Mouse (Mus musculus) kidney, embryonic 14.5 days (tissue): ENCODE measurements around the gene Thap3. TPM values are rescaled to one million over a fixed set of nuclear protein-coding genes. Genes with fewer than 3 reads are reported as not detected.

Experiments used
- ATAC-seq: fragments of 200-750 bp; cut with Nextera tagmentation; 2 replicates; pipeline ENCODE4 v1.8.0; 2017; ENCODE audit warnings: moderate number of reproducible peaks, mild to moderate bottlenecking, moderate TSS enrichment, moderate library complexity; ENCODE audit not compliant: low FRiP score, low TSS enrichment
- H3K27ac ChIP-seq: fragments of 300-500 bp; sonication (generic); 2 replicates; pipeline ENCODE4 v1.5.1; 2014; ENCODE audit warnings: low read depth, mild to moderate bottlenecking, low read length, moderate library complexity, mixed read lengths
- H3K27me3 ChIP-seq: fragments of 300-500 bp; sonication (generic); 2 replicates; pipeline ENCODE4 v1.6.1; 2014; ENCODE audit warnings: mild to moderate bottlenecking, low read length; ENCODE audit not compliant: control insufficient read depth, insufficient read depth
- H3K36me3 ChIP-seq: fragments of 300-500 bp; sonication (generic); 2 replicates; pipeline ENCODE4 v1.6.1; 2014; ENCODE audit warnings: low read length, mixed read lengths; ENCODE audit not compliant: control insufficient read depth, insufficient read depth
- H3K4me1 ChIP-seq: fragments of 300-500 bp; sonication (generic); 2 replicates; pipeline ENCODE4 v1.6.1; 2014; ENCODE audit warnings: low read length, mixed read lengths; ENCODE audit not compliant: control insufficient read depth, insufficient read depth
- H3K4me2 ChIP-seq: fragments of 300-500 bp; sonication (generic); replicated peaks from 2 replicates; pipeline ENCODE4 v1.6.1; 2014; ENCODE audit warnings: low read depth, mild to moderate bottlenecking, low read length
- H3K4me3 ChIP-seq: fragments of 300-500 bp; sonication (generic); 2 replicates; pipeline ENCODE4 v1.5.1; 2014; ENCODE audit warnings: mild to moderate bottlenecking, low read length
- H3K9ac ChIP-seq: fragments of 300-500 bp; sonication (generic); 2 replicates; pipeline ENCODE4 v1.6.1; 2014; ENCODE audit warnings: low read depth, mild to moderate bottlenecking, low read length, moderate library complexity
- H3K9me3 ChIP-seq: fragments of 300-500 bp; sonication (generic); 2 replicates; pipeline ENCODE4 v1.6.1; 2016; ENCODE audit warnings: low read length; ENCODE audit not compliant: control insufficient read depth
- WGBS: fragments of 180-500 bp; shearing (Covaris S2); extraction: QIAGEN DNeasy Blood & Tissue Kit; methylation state at CpG from one replicate; pipeline ENCODE4 v1.1.7; 2014; 5-methylcytosine and 5-hydroxymethylcytosine counted together
- polyA plus RNA-seq: library from polyadenylated mRNA; unstranded; fragments of >200 nt; fragmentation: Nextera tagmentation; extraction: Ambion mirVana; gene quantifications from 2 replicates; pipeline ENCODE4 v1.2.1, GENCODE M21; 2014

Gene Thap3
- polyA plus RNA-seq, 1 experiment from 2014 or later, result 29.2 TPM

- Histone ChIP-seq H3K36me3 (peaks cover 67% of the 10 kb centered on the region), H3K4me2 (no peak overlapping the region), H3K4me3 (no peak overlapping the region), H3K9ac (no peak overlapping the region), H3K27me3 (no peaks in the 10 kb centered on the region), H3K4me1 (peaks cover 13% of the 10 kb centered on the region), H3K9me3 (no peaks in the 10 kb centered on the region), H3K27ac (no peak overlapping the region)
- peak; percentile 46 for ATAC-seq
- 13% methylated on average over 5 of the region's 5 CpGs for WGBS
Measured at GRCm38 (mm10) chr4:151981363-151981762, 7.4 kb downstream of the Thap3 start.

DNA sequence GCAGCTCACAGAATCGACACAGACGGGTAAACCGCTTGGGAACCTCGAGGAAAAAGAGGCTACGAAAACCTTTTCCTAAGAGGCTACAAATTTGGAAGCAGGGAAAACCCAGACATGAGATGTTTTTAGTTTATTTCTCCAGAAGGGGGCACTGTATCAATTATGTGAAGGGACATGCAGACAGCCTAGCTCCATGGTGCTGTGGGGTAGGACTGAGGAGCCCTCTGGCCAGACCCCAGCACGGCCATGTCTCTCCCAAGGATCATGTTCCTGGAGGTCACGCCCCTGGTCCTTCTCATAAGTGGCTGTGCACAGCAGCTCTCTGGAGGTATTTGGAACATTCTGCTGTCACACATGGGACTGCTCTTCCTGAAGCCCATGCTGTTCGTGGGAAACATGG, 8.1 kb downstream of the Thap3 start:
- no peak overlapping the region for H3K27ac ChIP-seq
- WGBS, result 76% methylated on average over 8 of the region's 8 CpGs
- H3K9me3 ChIP-seq, result no peaks in the 10 kb centered on the region

GRCm38 (mm10) chr4:151977748-151978147, 11.0 kb downstream of the Thap3 start:
- ATAC-seq, result no peak
- H3K4me3 ChIP-seq, result no peak overlapping the region
- no peaks in the 10 kb centered on the region for H3K27me3 ChIP-seq
- H3K9me3 ChIP-seq, result no peaks in the 10 kb centered on the region
- H3K27ac ChIP-seq, result no peak overlapping the region
- H3K4me1 ChIP-seq, result no peaks in the 10 kb centered on the region
- peaks cover 84% of the 10 kb centered on the region for H3K36me3 ChIP-seq
- WGBS, result 35% methylated on average over 10 of the region's 10 CpGs
- H3K9ac ChIP-seq, result 0 out of 2 replicates have a peak overlapping the region, but pooled peaks have one; percentile 4
- H3K4me2 ChIP-seq, result no peak overlapping the region

More for the DNA sequence above, 8.1 kb downstream of the Thap3 start:
- Histone ChIP-seq H3K4me1 (peaks cover 7% of the 10 kb centered on the region), H3K4me3 (no peak overlapping the region), H3K9ac (no peak overlapping the region), H3K27me3 (no peaks in the 10 kb centered on the region), H3K36me3 (peaks cover 71% of the 10 kb centered on the region), H3K4me2 (no peak overlapping the region)
- no peak for ATAC-seq

- no peak overlapping the region for H3K4me2 ChIP-seq
- no peak overlapping the region for H3K9ac ChIP-seq
- no peak overlapping the region for H3K27ac ChIP-seq
- peaks cover 71% of the 10 kb centered on the region for H3K36me3 ChIP-seq
- H3K27me3 ChIP-seq, result no peaks in the 10 kb centered on the region
- H3K4me1 ChIP-seq, result no peaks in the 10 kb centered on the region
- H3K9me3 ChIP-seq, result no peaks in the 10 kb centered on the region
- WGBS, result 96% methylated on average over 3 of the region's 3 CpGs
- H3K4me3 ChIP-seq, result no peak overlapping the region
- ATAC-seq, result no peak
Measured at GRCm38 (mm10) chr4:151975441-151975840, 13.4 kb downstream of the Thap3 start.

DNA sequence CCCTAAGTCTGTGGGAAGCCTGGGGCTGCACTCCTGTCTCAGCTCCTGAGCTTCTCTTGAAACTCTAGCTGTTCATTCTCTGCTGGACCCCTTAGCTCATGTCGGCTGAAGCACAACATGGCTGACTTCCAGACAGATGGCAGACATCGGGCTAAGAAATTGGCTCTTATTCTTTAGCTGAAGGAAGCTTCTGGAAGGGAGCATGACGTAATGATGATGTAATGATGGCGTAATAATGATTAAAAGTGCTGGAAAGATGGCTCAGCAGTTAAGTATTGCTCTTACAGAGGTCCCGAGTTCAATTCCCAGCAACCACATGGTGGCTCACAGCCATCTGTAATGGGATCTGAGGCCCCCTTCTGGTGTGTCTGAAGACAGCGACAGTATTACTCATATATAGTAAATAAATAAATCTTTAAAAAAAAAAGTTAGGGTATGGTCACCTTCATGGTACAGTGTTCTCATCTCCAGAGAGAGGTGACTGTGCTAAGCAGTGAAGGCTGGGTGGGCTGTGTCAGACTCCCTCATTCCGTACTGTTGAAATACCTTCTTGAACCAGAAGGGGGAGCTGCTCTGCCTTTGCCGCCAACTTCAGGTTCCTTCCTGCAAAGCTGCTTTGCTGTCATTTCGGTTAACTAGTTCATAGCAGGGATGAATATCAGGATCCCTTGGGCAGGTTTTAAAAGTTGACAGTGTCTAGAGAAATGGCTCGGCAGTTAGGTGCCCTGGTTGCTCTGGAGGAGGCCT, 16.4 kb downstream of the Thap3 start:
- WGBS, result 68% methylated on average over 10 of the region's 10 CpGs
- H3K27ac ChIP-seq, result no peak overlapping the region
- H3K9me3 ChIP-seq, result no peaks in the 10 kb centered on the region
- H3K4me3 ChIP-seq, result no peak overlapping the region
- peaks cover 63% of the 10 kb centered on the region for H3K36me3 ChIP-seq
- no peak overlapping the region for H3K9ac ChIP-seq
- peaks cover 14% of the 10 kb centered on the region; the same call in 1 of the 2 replicates for H3K4me1 ChIP-seq
- ATAC-seq, result no peak
- H3K4me2 ChIP-seq, result no peak overlapping the region
- no peaks in the 10 kb centered on the region for H3K27me3 ChIP-seq

- peaks cover 14% of the 10 kb centered on the region; the same call in 1 of the 2 replicates for H3K4me1 ChIP-seq
- H3K9ac ChIP-seq, result no peak overlapping the region
- H3K27ac ChIP-seq, result peak overlapping the region; percentile 77
- H3K27me3 ChIP-seq, result no peaks in the 10 kb centered on the region
- H3K36me3 ChIP-seq, result peaks cover 46% of the 10 kb centered on the region
- peak; percentile 61; the same call in 1 of the 2 replicates for ATAC-seq
- no peak overlapping the region for H3K4me2 ChIP-seq
- no peaks in the 10 kb centered on the region for H3K9me3 ChIP-seq
- 52% methylated on average over 26 of the region's 26 CpGs for WGBS
- no peak overlapping the region for H3K4me3 ChIP-seq
Measured at GRCm38 (mm10) chr4:151968204-151968921, 20.4 kb downstream of the Thap3 start.

- H3K27ac ChIP-seq, result no peak overlapping the region
- no peak overlapping the region for H3K9ac ChIP-seq
- no peaks in the 10 kb centered on the region for H3K27me3 ChIP-seq
- WGBS, result 73% methylated on average over 3 of the region's 3 CpGs
- no peak for ATAC-seq
- no peak overlapping the region for H3K4me3 ChIP-seq
- H3K36me3 ChIP-seq, result peaks cover 54% of the 10 kb centered on the region
- H3K4me2 ChIP-seq, result no peak overlapping the region
- H3K4me1 ChIP-seq, result no peaks in the 10 kb centered on the region
- no peaks in the 10 kb centered on the region for H3K9me3 ChIP-seq
Measured at GRCm38 (mm10) chr4:151962817-151963216, 26.0 kb downstream of the Thap3 start.

DNA sequence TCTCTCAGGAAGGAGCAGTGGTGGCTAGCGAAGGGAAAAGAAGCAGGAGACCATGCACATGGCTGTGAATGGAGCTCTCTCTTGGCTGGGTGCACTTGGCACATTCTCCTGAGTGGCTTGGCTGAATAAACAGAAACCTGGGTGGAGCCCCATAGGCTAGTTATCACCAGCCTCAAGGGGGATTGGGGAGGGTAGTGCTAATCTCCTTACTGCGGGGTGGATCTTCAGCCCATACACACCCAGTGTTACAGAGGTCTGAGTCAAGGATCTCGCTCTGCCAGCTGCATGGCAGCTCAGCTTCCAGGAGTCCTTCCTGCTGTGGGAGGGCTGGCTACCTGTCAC, 28.3 kb downstream of the Thap3 start:
- no peaks in the 10 kb centered on the region for H3K27me3 ChIP-seq
- ATAC-seq, result 0 out of 2 replicates have a peak, but pooled peaks have one; percentile 36

More for the DNA sequence above, 28.3 kb downstream of the Thap3 start:
- H3K9ac ChIP-seq, result no peak overlapping the region
- H3K9me3 ChIP-seq, result no peaks in the 10 kb centered on the region
- H3K4me2 ChIP-seq, result no peak overlapping the region
- WGBS, result 74% methylated on average over 3 of the region's 3 CpGs
- H3K27ac ChIP-seq, result no peak overlapping the region
- H3K36me3 ChIP-seq, result peaks cover 73% of the 10 kb centered on the region
- no peaks in the 10 kb centered on the region for H3K4me1 ChIP-seq
- H3K4me3 ChIP-seq, result no peak overlapping the region
